Mouse (Mus musculus) urinary bladder, adult 2 months (tissue): ENCODE results near the gene Krt75. TPM values are rescaled to one million over a fixed set of nuclear protein-coding genes. Genes with fewer than 3 reads are reported as not detected.

Experiments
- DNase-seq: peaks from one replicate; pipeline ENCODE4 v3.0.0; 2022; ENCODE audit warnings: low spot score
- polyA plus RNA-seq: library from polyadenylated mRNA; depleted of rRNA; stranded (reverse); fragments of >200 nt; gene quantifications from 2 replicates; pipeline ENCODE4 v1.2.3, GENCODE M21; 2012; rRNA removed

The Krt75 gene
- not detected in 2 replicates for polyA plus RNA-seq

- DNase-seq: peak; percentile 4
Measured at GRCm38 (mm10) chr15:101573796-101574345, at the start of gene Krt75. TSS of gene Krt75 (minus strand) at chr15:101573904.

- no peak for DNase-seq
Measured at GRCm38 (mm10) chr15:101599123-101599522, 25.4 kb upstream of the Krt75 start.

GRCm38 (mm10) chr15:101588216-101588615, 14.5 kb upstream of the Krt75 start:
- DNase-seq: no peak

GRCm38 (mm10) chr15:101584456-101584855, 10.8 kb upstream of the Krt75 start:
- no peak for DNase-seq

GRCm38 (mm10) chr15:101583211-101583965, 9.7 kb upstream of the Krt75 start:
- DNase-seq: no peak

- no peak for DNase-seq
Measured at GRCm38 (mm10) chr15:101581701-101582100, 8.0 kb upstream of the Krt75 start.

- DNase-seq: peak; percentile 11
Measured at GRCm38 (mm10) chr15:101575506-101575905, 1.8 kb upstream of the Krt75 start.

GRCm38 (mm10) chr15:101567780-101568179, 5.9 kb downstream of the Krt75 start:
- no peak for DNase-seq

- no peak for DNase-seq
Measured at GRCm38 (mm10) chr15:101562850-101563249, 10.9 kb downstream of the Krt75 start, which contains the start of gene Krt90. TSS of gene Krt90 (minus strand) at chr15:101562950.

- DNase-seq: no peak
Measured at GRCm38 (mm10) chr15:101558034-101558646, 15.6 kb downstream of the Krt75 start.

GRCm38 (mm10) chr15:101553169-101553568, 20.5 kb downstream of the Krt75 start:
- DNase-seq: no peak

GRCm38 (mm10) chr15:101552188-101552587, 21.5 kb downstream of the Krt75 start:
- no peak for DNase-seq

- no peak for DNase-seq
Measured at GRCm38 (mm10) chr15:101550567-101550966, 23.1 kb downstream of the Krt75 start, which contains the start of gene Krt82. TSS of gene Krt82 (minus strand) at chr15:101550667.

GRCm38 (mm10) chr15:101544478-101544877, 29.2 kb downstream of the Krt75 start:
- DNase-seq: no peak

GRCm38 (mm10) chr15:101542543-101542942, 31.2 kb downstream of the Krt75 start:
- DNase-seq: no peak

- no peak for DNase-seq
Measured at GRCm38 (mm10) chr15:101538580-101538900, 35.2 kb downstream of the Krt75 start.

- DNase-seq: no peak
Measured at GRCm38 (mm10) chr15:101537864-101538579, 35.7 kb downstream of the Krt75 start.

- peak; percentile 34 for DNase-seq
Measured at GRCm38 (mm10) chr15:101536054-101536850, 37.5 kb downstream of the Krt75 start.

- DNase-seq: no peak
Measured at GRCm38 (mm10) chr15:101532720-101533119, 41.0 kb downstream of the Krt75 start, which contains the start of gene Krt84. TSS of gene Krt84 (minus strand) at chr15:101532820.

- no peak for DNase-seq
Measured at GRCm38 (mm10) chr15:101522556-101523232, 51.0 kb downstream of the Krt75 start.

- DNase-seq: peak; percentile 46
Measured at GRCm38 (mm10) chr15:101519792-101520191, 53.9 kb downstream of the Krt75 start.
